Mouse (Mus musculus) naive thymus-derived CD4-positive, alpha-beta T cell, adult 2 months (primary cell): ENCODE results near the gene Olfr125.

Experiments used
- DNase-seq: peaks from one replicate; pipeline ENCODE4 v3.0.0-alpha.2; 2011; ENCODE audit warnings: low read depth

Gene Olfr125

GRCm38 (mm10) chr17:37832649-37833048 is at the start of gene Olfr125:
TSS of gene Olfr125 (plus strand) at chr17:37832949.
- no peak for DNase-seq

GRCm38 (mm10) chr17:37793229-37793628 is 39.5 kb upstream of the Olfr125 start, which contains the start of gene Olfr123:
TSS of gene Olfr123 (plus strand) at chr17:37793529.
- DNase-seq = no peak

- no peak for DNase-seq
Measured at GRCm38 (mm10) chr17:37799588-37799987, 33.2 kb upstream of the Olfr125 start, which contains the start of gene Olfr124. TSS of gene Olfr124 (plus strand) at chr17:37799888.

GRCm38 (mm10) chr17:37847183-37847582 is 14.4 kb downstream of the Olfr125 start, which contains the start of gene Olfr126:
TSS of gene Olfr126 (plus strand) at chr17:37847483.
- DNase-seq = no peak

- no peak for DNase-seq
Measured at GRCm38 (mm10) chr17:37863901-37864300, 31.2 kb downstream of the Olfr125 start.

GRCm38 (mm10) chr17:37869676-37870205 is 37.0 kb downstream of the Olfr125 start:
- no peak for DNase-seq

GRCm38 (mm10) chr17:37873830-37874229 is 41.1 kb downstream of the Olfr125 start:
- DNase-seq = no peak
